Mouse (Mus musculus) splenic B cell, adult 2 months (primary cell): ENCODE results near the gene Prkn.

Source experiments
- DNase-seq: peaks from one replicate; pipeline ENCODE4 v3.0.0-alpha.2; 2011; ENCODE audit warnings: low read depth, low spot score
- H3K27me3 ChIP-seq: 2 replicates; pipeline ENCODE4 v1.6.1; 2012; ENCODE audit warnings: mild to moderate bottlenecking, low read length, moderate library complexity, mixed read lengths; ENCODE audit not compliant: control insufficient read depth, poor library complexity, insufficient read depth, severe bottlenecking
- H3K36me3 ChIP-seq: 2 replicates; pipeline ENCODE4 v1.6.1; 2012; ENCODE audit warnings: mild to moderate bottlenecking, low read length, moderate library complexity, mixed read lengths; ENCODE audit not compliant: control insufficient read depth, poor library complexity, insufficient read depth, severe bottlenecking

Prkn gene

GRCm38 (mm10) chr17:11402225-11402875 lies 562.2 kb downstream of the Prkn start:
- Histone ChIP-seq H3K27me3 (no peaks in the 10 kb centered on the region), H3K36me3 (no peaks in the 10 kb centered on the region)
- DNase-seq = no peak

- Histone ChIP-seq H3K36me3 (no peaks in the 10 kb centered on the region), H3K27me3 (no peaks in the 10 kb centered on the region)
- DNase-seq = no peak
Measured at GRCm38 (mm10) chr17:11411414-11411813, 571.2 kb downstream of the Prkn start.

DNA sequence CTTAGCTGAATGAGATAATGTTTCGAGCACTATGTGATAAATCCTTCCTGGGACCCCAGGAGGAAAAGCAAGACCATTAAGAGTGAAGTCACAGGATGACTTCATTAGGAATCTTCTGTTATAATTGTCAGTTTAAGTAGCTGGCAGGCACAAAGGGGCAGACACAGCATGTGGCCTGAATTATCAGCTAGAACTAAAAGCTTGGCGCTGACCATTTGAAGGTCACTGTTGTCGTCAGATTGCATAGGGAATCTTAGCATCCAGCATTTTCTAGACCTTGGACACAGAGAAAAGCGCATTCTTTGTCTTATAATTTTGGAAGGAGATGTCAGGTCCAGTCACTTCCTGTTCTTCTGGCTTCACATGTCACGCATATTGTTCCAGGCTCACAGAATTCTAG lies 573.5 kb downstream of the Prkn start:
- H3K27me3 ChIP-seq = no peaks in the 10 kb centered on the region
- no peak for DNase-seq
- H3K36me3 ChIP-seq = no peaks in the 10 kb centered on the region

DNA sequence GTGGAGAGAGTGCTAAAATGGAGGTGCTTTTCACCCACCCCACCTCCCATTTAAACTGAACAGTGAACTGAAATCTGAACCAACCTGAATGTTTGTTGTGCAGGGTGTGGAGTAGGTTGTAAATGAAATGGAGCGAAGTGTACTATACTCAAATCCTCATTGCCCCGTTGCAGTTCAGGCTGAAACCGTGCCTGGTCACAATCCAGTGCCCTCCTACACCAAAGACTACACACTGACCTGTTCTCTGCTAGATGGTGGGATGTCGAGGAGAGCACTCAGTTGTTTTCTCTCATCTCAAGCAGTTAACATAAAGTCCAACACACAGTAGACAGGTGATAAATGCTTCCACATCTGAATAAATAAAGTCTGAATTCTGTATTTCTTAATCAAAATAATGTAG lies 574.1 kb downstream of the Prkn start:
- Histone ChIP-seq H3K36me3 (no peaks in the 10 kb centered on the region), H3K27me3 (no peaks in the 10 kb centered on the region)
- no peak for DNase-seq

GRCm38 (mm10) chr17:11417150-11417549 lies 577.0 kb downstream of the Prkn start:
- Histone ChIP-seq H3K27me3 (no peaks in the 10 kb centered on the region), H3K36me3 (no peaks in the 10 kb centered on the region)
- DNase-seq = no peak

DNA sequence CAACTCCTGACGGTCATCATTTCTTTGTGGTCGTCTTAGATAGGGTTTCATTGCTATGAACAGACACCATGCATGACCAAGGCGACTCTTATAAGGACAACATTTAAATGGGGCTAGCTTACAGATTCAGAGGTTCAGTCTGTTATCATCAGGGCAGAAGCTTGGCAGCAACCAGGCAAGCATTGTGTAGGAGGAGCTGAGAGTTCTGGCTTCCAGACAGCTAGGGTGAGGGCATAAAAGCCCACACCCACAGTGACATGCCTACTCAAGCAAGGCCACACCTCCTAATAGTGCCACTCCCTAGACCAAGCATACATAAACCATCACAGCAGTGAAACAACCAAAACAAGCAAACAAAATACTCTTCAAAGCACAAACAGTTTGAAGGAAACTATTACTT lies 579.3 kb downstream of the Prkn start:
- no peaks in the 10 kb centered on the region for H3K27me3 ChIP-seq
- DNase-seq = no peak
- no peaks in the 10 kb centered on the region for H3K36me3 ChIP-seq

- no peaks in the 10 kb centered on the region for H3K27me3 ChIP-seq
- no peaks in the 10 kb centered on the region for H3K36me3 ChIP-seq
- DNase-seq = no peak
Measured at GRCm38 (mm10) chr17:11420839-11421238, 580.7 kb downstream of the Prkn start.

GRCm38 (mm10) chr17:11421264-11421940 lies 581.2 kb downstream of the Prkn start:
- Histone ChIP-seq H3K27me3 (no peaks in the 10 kb centered on the region), H3K36me3 (no peaks in the 10 kb centered on the region)
- DNase-seq = no peak

DNA sequence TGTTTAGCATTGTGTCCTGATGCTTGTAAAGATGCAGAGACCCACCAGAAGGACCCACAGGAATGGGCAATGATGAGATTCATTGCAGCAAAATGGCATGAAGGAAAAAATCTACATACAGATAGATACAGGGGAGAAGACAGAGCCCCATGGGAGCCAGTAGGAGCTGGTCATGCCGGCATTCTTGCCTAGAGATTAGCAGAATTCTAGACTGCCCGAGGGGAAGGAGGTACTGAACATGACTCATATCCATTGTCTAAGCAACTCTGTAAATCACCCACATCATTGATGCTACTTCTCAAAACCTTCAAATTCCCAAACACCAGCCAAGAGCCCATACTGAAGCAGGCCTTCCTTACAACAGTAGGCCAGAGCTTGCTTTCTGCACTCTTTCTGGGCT lies 591.1 kb downstream of the Prkn start:
- Histone ChIP-seq H3K36me3 (no peaks in the 10 kb centered on the region), H3K27me3 (no peaks in the 10 kb centered on the region)
- no peak for DNase-seq

GRCm38 (mm10) chr17:11432593-11432992 lies 592.4 kb downstream of the Prkn start:
- H3K36me3 ChIP-seq = no peaks in the 10 kb centered on the region
- DNase-seq = no peak

DNA sequence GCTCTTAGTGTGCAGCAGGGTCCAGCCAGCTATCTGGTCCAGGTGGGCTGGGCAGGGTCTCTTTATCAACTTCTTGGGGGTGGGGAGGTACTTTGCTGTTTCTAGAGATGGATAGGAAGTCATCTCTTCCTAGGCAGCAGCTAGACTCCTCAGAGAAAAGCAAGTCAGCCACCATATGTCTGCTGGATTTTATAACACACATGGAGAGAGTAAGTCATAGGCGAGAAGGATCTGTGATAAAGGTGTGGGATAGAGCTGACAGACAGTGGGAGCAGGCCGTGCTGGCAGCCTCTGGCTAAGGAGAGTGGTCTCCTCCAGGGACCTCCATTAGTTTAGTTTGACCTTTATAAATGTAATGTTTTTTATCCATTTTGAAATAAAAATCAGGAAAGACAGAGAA lies 622.5 kb downstream of the Prkn start:
- no peaks in the 10 kb centered on the region for H3K27me3 ChIP-seq
- DNase-seq = no peak
- no peaks in the 10 kb centered on the region for H3K36me3 ChIP-seq

More at GRCm38 (mm10) chr17:11432593-11432992, 592.4 kb downstream of the Prkn start:
- H3K27me3 ChIP-seq = no peaks in the 10 kb centered on the region

GRCm38 (mm10) chr17:11466095-11466494 lies 625.9 kb downstream of the Prkn start:
- no peak for DNase-seq
- Histone ChIP-seq H3K27me3 (no peaks in the 10 kb centered on the region), H3K36me3 (no peaks in the 10 kb centered on the region)

DNA sequence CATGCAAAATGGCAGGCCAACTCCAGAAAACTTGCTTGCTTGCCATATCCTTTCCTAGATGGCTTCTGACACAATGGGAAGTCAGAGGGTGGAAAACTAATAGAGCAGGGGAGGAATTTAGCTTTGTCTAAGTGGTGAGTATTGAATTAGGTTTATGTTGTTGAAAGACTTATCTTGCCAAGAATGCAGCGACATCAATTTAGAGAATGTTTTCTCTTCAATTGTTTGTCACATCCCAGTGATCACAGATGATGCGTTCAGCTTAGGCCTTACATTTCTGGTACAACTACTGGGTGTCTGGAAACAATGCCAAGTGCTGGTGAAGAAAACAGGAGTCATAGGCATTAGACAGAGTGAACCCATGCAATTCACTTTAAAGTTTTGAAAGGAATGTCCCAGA lies 628.4 kb downstream of the Prkn start:
- Histone ChIP-seq H3K27me3 (no peaks in the 10 kb centered on the region), H3K36me3 (no peaks in the 10 kb centered on the region)
- no peak for DNase-seq

DNA sequence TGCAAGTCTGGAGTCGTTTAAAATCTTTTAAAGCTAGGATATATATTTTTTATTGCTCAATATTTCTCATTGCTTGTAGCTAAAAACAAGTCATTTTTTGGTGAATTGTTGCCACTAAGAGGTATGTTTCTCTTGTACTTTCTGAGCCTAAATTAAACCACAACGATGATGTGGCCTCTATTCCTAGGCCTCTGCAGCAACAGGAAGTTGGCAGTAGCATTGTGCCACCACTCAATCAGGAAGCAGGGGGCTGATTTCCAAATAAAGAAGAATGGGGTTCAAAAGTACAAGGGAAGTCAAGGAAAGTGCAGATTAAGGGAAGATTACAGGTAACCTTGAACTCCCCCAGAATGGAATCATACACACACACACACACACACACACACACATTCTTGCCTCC lies 642.8 kb downstream of the Prkn start:
- no peaks in the 10 kb centered on the region for H3K27me3 ChIP-seq
- no peaks in the 10 kb centered on the region for H3K36me3 ChIP-seq
- DNase-seq = no peak

GRCm38 (mm10) chr17:11490051-11490450 lies 649.9 kb downstream of the Prkn start:
- Histone ChIP-seq H3K27me3 (no peaks in the 10 kb centered on the region), H3K36me3 (no peaks in the 10 kb centered on the region)
- no peak for DNase-seq

- Histone ChIP-seq H3K27me3 (no peaks in the 10 kb centered on the region), H3K36me3 (no peaks in the 10 kb centered on the region)
- DNase-seq = no peak
Measured at GRCm38 (mm10) chr17:11502556-11502955, 662.4 kb downstream of the Prkn start.
